Mouse (Mus musculus) frontal cortex, postnatal 10 days (tissue): ENCODE data around the gene 1700123K08Rik.
"Not testable (repeated sequence)": the region's sequence is repeated elsewhere in the genome, so short reads cannot be mapped to it uniquely, and the experiment has no call there.

ENCODE experiments used
- DNase-seq, 2 experiments: peaks; one replicate each; pipeline ENCODE4 v3.0.0; 2022; ENCODE audit warnings: low spot score in 2 of 2, mixed read lengths in 1 of 2

1700123K08Rik gene

GRCm38 (mm10) chr5:138564612-138565011 lies at the start of gene 1700123K08Rik:
Gene 1700123K08Rik (minus strand): TSS chr5:138564712.
- DNase-seq = not testable (repeated sequence)

GRCm38 (mm10) chr5:138587396-138587795 lies 22.9 kb upstream of the 1700123K08Rik start:
- DNase-seq = no peak

- DNase-seq = no peak
These were observed 7.1 kb upstream of the 1700123K08Rik start for GRCm38 (mm10) chr5:138571623-138572022.

GRCm38 (mm10) chr5:138552718-138553117 lies 11.8 kb downstream of the 1700123K08Rik start:
- no peak for DNase-seq

GRCm38 (mm10) chr5:138532491-138532890 lies 32.0 kb downstream of the 1700123K08Rik start:
- DNase-seq = no peak
